Mouse (Mus musculus) forebrain, postnatal 0 days (tissue): ENCODE measurements at regions not wholly inside any gene's neighbourhood (a gene's known extent, or its start where the extent isn't known, plus 50 kb on each side); places are given as distances from the start of the nearest gene placed in this dataset.

Experiments used
- ATAC-seq: fragments of 200-750 bp; cut with Nextera tagmentation; 2 replicates; pipeline ENCODE4 v1.8.0; 2017; ENCODE audit warnings: mild to moderate bottlenecking, moderate library complexity
- DNase-seq: peaks from one replicate; pipeline ENCODE4 v3.0.0-alpha.2; 2015
- H3K27ac ChIP-seq: fragments of 300-500 bp; sonication (generic); 2 replicates; pipeline ENCODE4 v1.5.1; 2014; ENCODE audit warnings: low read depth, mild to moderate bottlenecking, antibody characterized with exemption, low read length, moderate library complexity, mixed read lengths
- H3K27me3 ChIP-seq: fragments of 300-500 bp; sonication (generic); 2 replicates; pipeline ENCODE4 v1.6.1; 2014; ENCODE audit warnings: mild to moderate bottlenecking, low read length, mixed read lengths; ENCODE audit not compliant: insufficient read depth
- H3K36me3 ChIP-seq: fragments of 300-500 bp; sonication (generic); 2 replicates; pipeline ENCODE4 v1.6.1; 2014; ENCODE audit warnings: mild to moderate bottlenecking, moderate library complexity; ENCODE audit not compliant: insufficient read depth
- H3K4me1 ChIP-seq: fragments of 300-500 bp; sonication (generic); 2 replicates; pipeline ENCODE4 v1.6.1; 2014; ENCODE audit warnings: antibody characterized with exemption; ENCODE audit not compliant: insufficient read depth
- H3K4me2 ChIP-seq: fragments of 300-500 bp; sonication (generic); 2 replicates; pipeline ENCODE4 v1.6.1; 2014; ENCODE audit warnings: low read depth, mild to moderate bottlenecking, moderate library complexity
- H3K4me3 ChIP-seq: fragments of 300-500 bp; sonication (generic); 2 replicates; pipeline ENCODE4 v1.5.1; 2014; ENCODE audit warnings: low read depth, low read length, mixed read lengths
- H3K9ac ChIP-seq: fragments of 300-500 bp; sonication (generic); 2 replicates; pipeline ENCODE4 v1.6.1; 2014; ENCODE audit warnings: mild to moderate bottlenecking
- H3K9me3 ChIP-seq: fragments of 300-500 bp; sonication (generic); 2 replicates; pipeline ENCODE4 v1.6.1; 2016; ENCODE audit warnings: low read length
- CTCF ChIP-seq: sonication (generic); IDR thresholded peaks from 2 replicates; pipeline ENCODE4 v1.5.1; 2016; ENCODE audit warnings: antibody characterized with exemption, control low read depth, low read depth
- WGBS: fragments of 180-500 bp; shearing (Covaris S2); extraction: QIAGEN DNeasy Blood & Tissue Kit; methylation state at CpG from one replicate; pipeline ENCODE4 v1.1.7; 2014; 5-methylcytosine and 5-hydroxymethylcytosine counted together

DNA sequence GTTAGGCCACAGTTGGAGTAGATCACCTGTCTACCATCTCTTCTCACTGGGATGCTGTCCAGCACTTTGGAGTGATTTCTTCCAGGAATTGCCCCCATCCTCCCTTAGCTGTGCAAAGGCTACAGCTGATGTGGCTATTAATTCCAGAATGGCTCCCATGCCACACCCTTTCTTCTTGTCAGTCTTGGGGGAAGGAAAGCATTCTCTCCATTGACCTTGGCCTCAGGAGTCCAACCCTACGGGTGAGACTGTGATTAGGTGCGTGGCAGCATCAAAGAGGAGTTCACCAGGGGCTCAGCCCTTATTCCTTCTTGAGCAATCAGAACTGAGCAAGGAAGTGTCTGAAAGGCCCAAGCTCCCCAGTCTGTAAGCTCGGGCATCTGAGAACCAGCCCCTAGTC lies 71.7 kb upstream of the Fstl4 start:
- Histone ChIP-seq H3K4me1 (no peaks in the 10 kb centered on the region), H3K4me3 (no peak overlapping the region), H3K27me3 (no peaks in the 10 kb centered on the region), H3K36me3 (no peaks in the 10 kb centered on the region), H3K4me2 (no peak overlapping the region), H3K27ac (no peak overlapping the region), H3K9ac (no peak overlapping the region), H3K9me3 (no peaks in the 10 kb centered on the region)
- DNase-seq (no peak), ATAC-seq (no peak)
- TF ChIP-seq CTCF = no peak
- WGBS = 83% methylated on average over 3 of the region's 3 CpGs

GRCm38 (mm10) chr11:52701682-52702081 lies 62.8 kb upstream of the Fstl4 start:
- Histone ChIP-seq H3K27ac (no peak overlapping the region), H3K4me1 (no peaks in the 10 kb centered on the region), H3K4me3 (no peak overlapping the region), H3K36me3 (no peaks in the 10 kb centered on the region), H3K9ac (no peak overlapping the region), H3K9me3 (no peaks in the 10 kb centered on the region), H3K27me3 (no peaks in the 10 kb centered on the region), H3K4me2 (no peak overlapping the region)
- ATAC-seq (no peak), DNase-seq (no peak)
- no peak for TF ChIP-seq CTCF
- WGBS = 85% methylated on average over 10 of the region's 10 CpGs

DNA sequence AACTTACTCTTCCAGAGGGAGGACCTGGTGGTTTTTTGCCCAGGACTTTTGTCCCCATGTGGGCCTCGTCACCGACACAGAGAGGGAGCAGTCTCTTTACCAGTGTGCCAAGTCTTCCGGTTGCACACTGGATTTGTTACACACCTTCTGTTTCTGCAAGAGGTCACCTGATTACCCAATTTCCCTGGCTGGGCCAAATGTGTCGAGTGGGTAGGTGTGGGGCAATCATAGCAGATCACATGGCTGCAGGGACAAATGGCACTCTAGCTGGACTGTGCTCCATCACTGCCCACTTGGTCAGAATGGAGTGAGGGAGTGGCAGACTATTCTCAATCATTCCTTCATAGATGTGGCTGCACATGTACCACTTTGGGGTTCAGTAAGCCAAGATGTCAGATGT lies 61.0 kb upstream of the Fstl4 start:
- no peaks in the 10 kb centered on the region for H3K36me3 ChIP-seq
- no peak for TF ChIP-seq CTCF
- no peaks in the 10 kb centered on the region for H3K27me3 ChIP-seq
- no peak overlapping the region for H3K4me3 ChIP-seq
- ATAC-seq (no peak), DNase-seq (no peak)
- H3K27ac ChIP-seq = no peak overlapping the region
- H3K4me1 ChIP-seq = no peaks in the 10 kb centered on the region
- H3K4me2 ChIP-seq = no peak overlapping the region
- H3K9me3 ChIP-seq = no peaks in the 10 kb centered on the region
- no peak overlapping the region for H3K9ac ChIP-seq
- WGBS = 89% methylated on average over 4 of the region's 4 CpGs
